Mouse (Mus musculus): ENCODE measurements around the gene Tmtc4. TPM values are rescaled to one million over a fixed set of nuclear protein-coding genes. Genes with fewer than 3 reads are reported as not detected.

Gene Tmtc4
- polyA plus RNA-seq, 1 experiment from 2014 or later: 25.2 TPM

DNA sequence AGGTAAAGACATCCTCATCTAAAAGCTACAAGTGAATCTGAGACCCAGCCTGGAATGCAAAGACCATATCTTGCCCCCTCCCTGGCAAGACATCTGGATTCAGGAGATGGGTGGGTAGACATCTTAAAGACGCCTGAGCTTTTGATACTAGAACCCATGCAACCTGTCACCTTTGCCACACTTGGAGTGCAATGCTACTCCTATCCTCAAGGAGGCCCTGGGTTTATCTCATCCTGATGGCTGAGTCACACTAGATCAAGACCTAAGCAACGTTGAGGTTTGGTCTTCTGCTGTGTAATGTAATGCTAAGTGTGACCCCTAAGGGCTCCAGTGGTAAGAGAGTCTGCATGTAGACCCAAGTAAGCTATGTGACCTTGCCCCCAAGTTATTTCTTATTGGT, 15.8 kb downstream of the Tmtc4 start:
- Histone ChIP-seq H3K27ac (replicated peaks) (no peak overlapping the region), H3K9ac (no peak overlapping the region), H3K27me3 (no peaks in the 10 kb centered on the region), H3K4me3 (replicated peaks) (no peak overlapping the region), H3K36me3 (peaks cover 45% of the 10 kb centered on the region), H3K4me1 (no peaks in the 10 kb centered on the region), H3K4me2 (replicated peaks) (no peak overlapping the region), H3K9me3 (replicated peaks) (no peaks in the 10 kb centered on the region)
- ATAC-seq (ENCODE audit: insufficient number of reproducible peaks, low FRiP score, low TSS enrichment, low read depth): no peak
- 79% methylated on average over 2 of the region's 2 CpGs for WGBS

GRCm38 (mm10) chr14:122957941-122958340, 25.9 kb downstream of the Tmtc4 start:
- ATAC-seq (ENCODE audit: insufficient number of reproducible peaks, low FRiP score, low TSS enrichment, low read depth): peak; percentile 80
- 80% methylated on average over 8 of the region's 8 CpGs for WGBS

GRCm38 (mm10) chr14:122953331-122953730, 30.5 kb downstream of the Tmtc4 start:
- no peak overlapping the region for H3K9ac ChIP-seq
- H3K4me1 ChIP-seq: 0 out of 2 replicates have a peak, but pooled peaks cover 2% of the 10 kb centered on the region
- no peaks in the 10 kb centered on the region for H3K9me3 ChIP-seq (replicated peaks)
- no peak overlapping the region for H3K27ac ChIP-seq (replicated peaks)
- peak; percentile 69; the same call in 1 of the 2 replicates for ATAC-seq (ENCODE audit: insufficient number of reproducible peaks, low FRiP score, low TSS enrichment, low read depth)
- no peaks in the 10 kb centered on the region for H3K36me3 ChIP-seq
- H3K4me3 ChIP-seq (replicated peaks): no peak overlapping the region
- WGBS: 29% methylated on average over 1 of the region's 1 CpGs
- no peak overlapping the region for H3K4me2 ChIP-seq (replicated peaks)
- no peaks in the 10 kb centered on the region for H3K27me3 ChIP-seq

More at GRCm38 (mm10) chr14:122957941-122958340, 25.9 kb downstream of the Tmtc4 start:
- Histone ChIP-seq H3K9me3 (replicated peaks) (no peaks in the 10 kb centered on the region), H3K9ac (no peak overlapping the region), H3K4me3 (replicated peaks) (no peak overlapping the region), H3K4me1 (0 out of 2 replicates have a peak, but pooled peaks cover 2% of the 10 kb centered on the region), H3K4me2 (replicated peaks) (no peak overlapping the region), H3K27me3 (no peaks in the 10 kb centered on the region), H3K27ac (replicated peaks) (no peak overlapping the region), H3K36me3 (peaks cover 10% of the 10 kb centered on the region)

- Histone ChIP-seq H3K4me2 (replicated peaks) (no peak overlapping the region), H3K27me3 (no peaks in the 10 kb centered on the region), H3K9ac (no peak overlapping the region), H3K9me3 (replicated peaks) (no peaks in the 10 kb centered on the region), H3K4me3 (replicated peaks) (no peak overlapping the region), H3K36me3 (no peaks in the 10 kb centered on the region), H3K4me1 (no peaks in the 10 kb centered on the region), H3K27ac (replicated peaks) (no peak overlapping the region)
- no peak for ATAC-seq (ENCODE audit: insufficient number of reproducible peaks, low FRiP score, low TSS enrichment, low read depth)
- 88% methylated on average over 1 of the region's 1 CpGs for WGBS
These were observed 31.3 kb downstream of the Tmtc4 start for GRCm38 (mm10) chr14:122952556-122952955.

- 0 out of 2 replicates have a peak, but pooled peaks cover 2% of the 10 kb centered on the region for H3K36me3 ChIP-seq
- no peak overlapping the region for H3K4me2 ChIP-seq (replicated peaks)
- no peak overlapping the region for H3K4me3 ChIP-seq (replicated peaks)
- H3K27ac ChIP-seq (replicated peaks): no peak overlapping the region
- WGBS: 77% methylated on average over 6 of the region's 6 CpGs
- no peaks in the 10 kb centered on the region for H3K9me3 ChIP-seq (replicated peaks)
- H3K9ac ChIP-seq: no peak overlapping the region
- ATAC-seq (ENCODE audit: insufficient number of reproducible peaks, low FRiP score, low TSS enrichment, low read depth): no peak
- H3K4me1 ChIP-seq: no peaks in the 10 kb centered on the region
- no peaks in the 10 kb centered on the region for H3K27me3 ChIP-seq
These were observed 32.0 kb downstream of the Tmtc4 start for GRCm38 (mm10) chr14:122951676-122952445.

DNA sequence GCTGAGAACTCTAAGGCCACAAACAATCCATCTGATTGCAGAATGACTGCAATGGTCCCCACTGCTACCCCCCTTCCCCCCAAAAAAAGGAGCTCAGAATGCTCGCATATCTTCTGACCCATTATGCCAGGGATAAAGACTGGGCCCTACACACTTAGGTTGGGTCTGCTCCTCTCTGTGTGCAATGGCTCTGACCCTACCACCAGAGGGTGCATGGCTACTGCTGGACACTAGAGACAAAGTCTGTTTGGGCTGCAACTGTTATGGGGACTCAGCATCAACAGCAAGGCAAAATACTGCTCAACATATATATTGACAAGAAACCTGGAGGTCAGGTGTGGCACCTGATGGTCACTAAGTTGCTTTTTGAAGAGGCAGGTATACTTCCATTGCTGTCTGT, 32.9 kb downstream of the Tmtc4 start:
- Histone ChIP-seq H3K4me3 (replicated peaks) (no peak overlapping the region), H3K9ac (no peak overlapping the region), H3K27me3 (no peaks in the 10 kb centered on the region), H3K9me3 (replicated peaks) (no peaks in the 10 kb centered on the region), H3K4me2 (replicated peaks) (no peak overlapping the region), H3K27ac (replicated peaks) (no peak overlapping the region), H3K4me1 (no peaks in the 10 kb centered on the region), H3K36me3 (0 out of 2 replicates have a peak, but pooled peaks cover 5% of the 10 kb centered on the region)
- ATAC-seq (ENCODE audit: insufficient number of reproducible peaks, low FRiP score, low TSS enrichment, low read depth): no peak
- WGBS: 88% methylated on average over 1 of the region's 1 CpGs

DNA sequence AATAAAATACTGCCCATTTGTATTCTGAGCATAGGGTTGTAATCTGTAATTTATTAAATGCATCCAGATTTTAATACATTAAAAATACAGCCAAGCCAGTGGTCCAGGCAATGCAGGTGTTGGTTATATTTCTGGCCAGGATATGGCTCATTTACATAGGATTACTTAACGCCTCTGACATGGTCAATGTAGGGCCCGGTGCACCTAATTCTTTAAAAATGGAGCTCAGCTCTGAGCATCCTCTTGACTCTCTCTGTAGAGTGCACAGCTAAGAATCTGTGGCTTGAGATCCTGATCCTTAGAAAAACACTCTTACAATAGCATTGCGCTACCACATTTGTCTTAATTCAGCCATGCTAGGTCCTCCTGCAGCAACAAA, 40.4 kb downstream of the Tmtc4 start:
- 90% methylated on average over 3 of the region's 3 CpGs for WGBS
- Histone ChIP-seq H3K9ac (no peak overlapping the region), H3K4me1 (no peaks in the 10 kb centered on the region), H3K27ac (replicated peaks) (no peak overlapping the region), H3K4me3 (replicated peaks) (no peak overlapping the region), H3K9me3 (replicated peaks) (no peaks in the 10 kb centered on the region), H3K4me2 (replicated peaks) (no peak overlapping the region), H3K36me3 (peaks cover 34% of the 10 kb centered on the region; the same call in 1 of the 2 replicates), H3K27me3 (no peaks in the 10 kb centered on the region)
- no peak for ATAC-seq (ENCODE audit: insufficient number of reproducible peaks, low FRiP score, low TSS enrichment, low read depth)

GRCm38 (mm10) chr14:122942757-122943474, 40.9 kb downstream of the Tmtc4 start:
- H3K36me3 ChIP-seq: peaks cover 34% of the 10 kb centered on the region; the same call in 1 of the 2 replicates
- no peak overlapping the region for H3K9ac ChIP-seq
- no peaks in the 10 kb centered on the region for H3K9me3 ChIP-seq (replicated peaks)
- no peak for ATAC-seq (ENCODE audit: insufficient number of reproducible peaks, low FRiP score, low TSS enrichment, low read depth)
- H3K27ac ChIP-seq (replicated peaks): no peak overlapping the region
- no peaks in the 10 kb centered on the region for H3K4me1 ChIP-seq
- 71% methylated on average over 4 of the region's 4 CpGs for WGBS
- H3K27me3 ChIP-seq: no peaks in the 10 kb centered on the region
- no peak overlapping the region for H3K4me3 ChIP-seq (replicated peaks)
- H3K4me2 ChIP-seq (replicated peaks): no peak overlapping the region

- H3K4me2 ChIP-seq (replicated peaks): no peak overlapping the region
- H3K4me3 ChIP-seq (replicated peaks): no peak overlapping the region
- peaks cover 17% of the 10 kb centered on the region; the same call in 1 of the 2 replicates for H3K36me3 ChIP-seq
- no peaks in the 10 kb centered on the region for H3K4me1 ChIP-seq
- no peak overlapping the region for H3K9ac ChIP-seq
- 85% methylated on average over 1 of the region's 1 CpGs for WGBS
- no peak overlapping the region for H3K27ac ChIP-seq (replicated peaks)
- no peaks in the 10 kb centered on the region for H3K9me3 ChIP-seq (replicated peaks)
- no peaks in the 10 kb centered on the region for H3K27me3 ChIP-seq
- ATAC-seq (ENCODE audit: insufficient number of reproducible peaks, low FRiP score, low TSS enrichment, low read depth): no peak
These were observed 47.4 kb downstream of the Tmtc4 start for GRCm38 (mm10) chr14:122936460-122936859.

DNA sequence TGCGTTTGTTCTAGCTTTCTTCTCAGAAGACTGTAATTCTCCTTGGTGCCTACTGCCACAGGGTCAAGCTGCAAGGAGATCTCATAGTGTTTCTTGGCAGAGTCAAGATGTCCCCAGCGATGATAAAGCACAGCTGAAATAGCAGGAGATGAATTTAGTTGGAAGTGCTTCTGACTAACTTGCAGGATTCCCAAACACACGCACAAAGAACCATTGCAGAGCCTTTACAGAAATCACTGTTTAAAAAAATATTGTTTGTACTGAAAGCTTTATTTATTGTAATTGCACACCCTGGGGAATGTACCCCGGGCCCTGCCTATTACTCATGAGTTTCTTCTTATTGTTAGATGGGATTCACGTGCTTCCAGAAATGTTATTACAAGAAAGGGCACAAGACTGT, 63.8 kb downstream of the Tmtc4 start:
- H3K27me3 ChIP-seq: no peaks in the 10 kb centered on the region
- 73% methylated on average over 5 of the region's 5 CpGs for WGBS
- H3K9me3 ChIP-seq (replicated peaks): no peaks in the 10 kb centered on the region
- H3K4me3 ChIP-seq (replicated peaks): no peak overlapping the region
- H3K4me2 ChIP-seq (replicated peaks): no peak overlapping the region
- peaks cover 6% of the 10 kb centered on the region; the same call in 1 of the 2 replicates for H3K36me3 ChIP-seq
- no peak overlapping the region for H3K9ac ChIP-seq
- ATAC-seq (ENCODE audit: insufficient number of reproducible peaks, low FRiP score, low TSS enrichment, low read depth): no peak
- H3K27ac ChIP-seq (replicated peaks): no peak overlapping the region
- H3K4me1 ChIP-seq: no peaks in the 10 kb centered on the region

- WGBS: 91% methylated on average over 1 of the region's 1 CpGs
- H3K4me1 ChIP-seq: no peaks in the 10 kb centered on the region
These were observed 66.2 kb downstream of the Tmtc4 start for GRCm38 (mm10) chr14:122917676-122918075.

More at GRCm38 (mm10) chr14:122917676-122918075, 66.2 kb downstream of the Tmtc4 start:
- Histone ChIP-seq H3K4me3 (replicated peaks) (no peak overlapping the region), H3K9ac (no peak overlapping the region), H3K9me3 (replicated peaks) (no peaks in the 10 kb centered on the region), H3K27ac (replicated peaks) (no peak overlapping the region), H3K36me3 (peaks cover 6% of the 10 kb centered on the region; the same call in 1 of the 2 replicates), H3K27me3 (no peaks in the 10 kb centered on the region), H3K4me2 (replicated peaks) (no peak overlapping the region)
- no peak for ATAC-seq (ENCODE audit: insufficient number of reproducible peaks, low FRiP score, low TSS enrichment, low read depth)

All from embryonic facial prominence, embryonic 15.5 days (tissue).